Mouse (Mus musculus) liver, postnatal 0 days (tissue): ENCODE measurements around the gene Gstt3. TPM values are rescaled to one million over a fixed set of nuclear protein-coding genes. Genes with fewer than 3 reads are reported as not detected.

Source experiments
- ATAC-seq: fragments of 200-750 bp; cut with Nextera tagmentation; 2 replicates; pipeline ENCODE4 v1.8.0; 2017; ENCODE audit warnings: mild to moderate bottlenecking, moderate library complexity
- DNase-seq: peaks from one replicate; pipeline ENCODE4 v3.0.0-alpha.2; 2016
- H3K27ac ChIP-seq: fragments of 300-500 bp; sonication (generic); 2 replicates; pipeline ENCODE4 v1.5.1; 2014; ENCODE audit warnings: antibody characterized with exemption, moderate library complexity, mild to moderate bottlenecking, low read depth
- H3K27me3 ChIP-seq: fragments of 300-500 bp; sonication (generic); 2 replicates; pipeline ENCODE4 v1.6.1; 2014; ENCODE audit warnings: low read length, control low read depth, mixed read lengths; ENCODE audit not compliant: insufficient read depth
- H3K36me3 ChIP-seq: fragments of 300-500 bp; sonication (generic); replicated peaks from 2 replicates; pipeline ENCODE4 v1.6.1; 2014; ENCODE audit warnings: mild to moderate bottlenecking, control low read depth, low read length, moderate library complexity, mixed read lengths; ENCODE audit not compliant: insufficient read depth
- H3K4me1 ChIP-seq: fragments of 300-500 bp; sonication (generic); 2 replicates; pipeline ENCODE4 v1.6.1; 2014; ENCODE audit warnings: antibody characterized with exemption, mild to moderate bottlenecking, control low read depth; ENCODE audit not compliant: insufficient read depth
- H3K4me2 ChIP-seq: fragments of 300-500 bp; sonication (generic); 2 replicates; pipeline ENCODE4 v1.6.1; 2014; ENCODE audit warnings: low read depth, mild to moderate bottlenecking, low read length, moderate library complexity, mixed read lengths
- H3K4me3 ChIP-seq: fragments of 300-500 bp; sonication (generic); 2 replicates; pipeline ENCODE4 v1.5.1; 2014; ENCODE audit warnings: low read depth, low read length
- H3K9ac ChIP-seq: fragments of 300-500 bp; sonication (generic); replicated peaks from 2 replicates; pipeline ENCODE4 v1.6.1; 2014; ENCODE audit warnings: mild to moderate bottlenecking, moderate library complexity
- H3K9me3 ChIP-seq: fragments of 300-500 bp; sonication (generic); 2 replicates; pipeline ENCODE4 v1.6.1; 2016; ENCODE audit warnings: mild to moderate bottlenecking, control low read depth, low read length, mixed read lengths
- CTCF ChIP-seq: sonication (generic); IDR thresholded peaks from 2 replicates; pipeline ENCODE4 v1.5.1; 2016; ENCODE audit warnings: antibody characterized with exemption, low read depth
- EP300 ChIP-seq: IDR thresholded peaks from 2 replicates; pipeline ENCODE4 v1.6.1; 2016; ENCODE audit warnings: antibody characterized with exemption, low read depth, mild to moderate bottlenecking
- WGBS: fragments of 180-500 bp; shearing (Covaris S2); extraction: QIAGEN DNeasy Blood & Tissue Kit; methylation state at CpG from one replicate; pipeline ENCODE4 v1.1.7; 2014; ENCODE audit not compliant: insufficient replicate concordance; 5-methylcytosine and 5-hydroxymethylcytosine counted together
- polyA plus RNA-seq: library from polyadenylated mRNA; unstranded; fragments of >200 nt; fragmentation: Nextera tagmentation; extraction: Ambion mirVana; gene quantifications from 2 replicates; pipeline ENCODE4 v1.2.1, GENCODE M21; 2015

Gene Gstt3
- polyA plus RNA-seq, 1 experiment from 2014 or later = 32.6 TPM

DNA sequence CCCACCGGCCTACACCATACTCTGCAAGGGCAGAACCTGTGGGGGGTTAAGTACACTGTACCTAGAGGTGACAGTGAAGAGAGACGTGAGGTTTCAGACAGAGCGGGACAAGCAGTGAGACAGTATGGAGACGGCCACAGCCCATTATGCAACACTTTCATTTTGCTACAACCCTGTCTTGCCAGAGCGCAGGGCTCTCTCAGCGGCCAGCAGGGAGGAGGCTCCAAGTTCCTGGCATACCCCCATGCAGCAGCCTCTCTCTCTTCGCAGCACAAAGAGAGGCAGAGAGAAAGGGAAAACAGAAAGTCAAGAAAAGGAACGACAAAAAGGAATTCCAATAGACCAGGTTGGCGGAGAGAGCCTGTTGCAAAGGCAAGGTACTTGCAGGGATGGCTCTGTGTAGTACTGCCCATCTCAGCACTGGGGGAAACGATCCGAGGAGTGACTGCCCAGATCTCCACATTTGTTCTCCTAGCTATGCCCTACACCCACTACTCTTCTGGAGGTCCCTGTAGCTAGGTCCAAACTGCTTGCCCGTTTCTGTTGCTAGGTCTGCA, 16.5 kb upstream of the Gstt3 start:
- H3K9ac ChIP-seq = peak overlapping the region; percentile 62
- DNase-seq = peak; percentile 43
- ATAC-seq = peak; percentile 48

DNA sequence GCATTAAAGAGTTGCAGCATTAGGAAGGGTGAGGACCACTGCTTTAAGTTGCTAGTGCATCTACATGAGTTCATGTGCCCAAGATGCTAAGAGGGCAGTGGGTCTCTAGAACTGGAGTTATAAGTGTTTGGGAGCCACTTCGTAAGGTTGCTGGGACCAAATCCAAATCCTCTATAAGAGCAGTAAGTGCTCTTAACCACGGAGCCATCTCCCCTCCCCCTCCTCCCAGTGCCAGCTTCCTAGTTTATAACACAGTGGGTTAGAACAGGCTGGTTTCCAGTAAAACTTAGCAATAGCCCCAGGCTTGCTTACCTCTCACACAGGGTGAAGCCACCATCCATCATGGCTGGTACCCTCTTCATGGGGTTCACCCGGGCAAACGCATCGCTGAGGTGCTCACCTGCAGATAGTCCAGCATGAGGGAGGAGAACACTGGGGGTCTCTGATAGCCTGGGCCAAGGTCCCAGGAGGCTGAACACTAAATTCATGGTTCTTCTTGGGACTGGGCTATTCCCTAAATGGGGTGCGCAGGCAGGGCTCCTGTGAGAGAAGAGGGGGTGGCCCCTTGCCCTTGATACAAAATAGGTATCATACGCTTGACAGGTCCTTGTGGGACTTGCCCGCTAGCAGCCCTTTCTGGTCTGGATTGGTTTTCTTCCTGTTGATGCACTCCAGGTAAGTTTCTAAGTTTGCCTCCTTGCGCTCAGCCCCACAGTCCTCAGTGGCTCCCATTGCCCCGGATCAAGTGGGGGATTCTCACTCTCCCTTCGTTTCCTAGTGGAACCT, 15.7 kb upstream of the Gstt3 start:
- Histone ChIP-seq H3K27me3 (no peaks in the 10 kb centered on the region), H3K4me1 (peaks cover 15% of the 10 kb centered on the region), H3K4me2 (peak overlapping the region; percentile 78), H3K27ac (peak overlapping the region; percentile 55), H3K9ac (peak overlapping the region; percentile 62), H3K9me3 (no peaks in the 10 kb centered on the region), H3K36me3 (no peaks in the 10 kb centered on the region), H3K4me3 (peak overlapping the region; percentile 44)
- ATAC-seq (no peak), DNase-seq (no peak)
- 38% methylated on average over 11 of the region's 11 CpGs for whole genome bisulfite sequencing
- TF ChIP-seq CTCF (no peak), EP300 (no peak)

More for the DNA sequence above, 16.5 kb upstream of the Gstt3 start:
- H3K36me3 ChIP-seq = no peaks in the 10 kb centered on the region
- H3K4me1 ChIP-seq = peaks cover 13% of the 10 kb centered on the region
- no peaks in the 10 kb centered on the region for H3K27me3 ChIP-seq
- TF ChIP-seq EP300 (no peak), CTCF (no peak)
- peak overlapping the region; percentile 78 for H3K4me2 ChIP-seq
- no peaks in the 10 kb centered on the region for H3K9me3 ChIP-seq
- H3K4me3 ChIP-seq = peak overlapping the region; percentile 44
- peak overlapping the region; percentile 55; the same call in 1 of the 2 replicates for H3K27ac ChIP-seq
- 2% methylated on average over 12 of the region's 12 CpGs for WGBS

DNA sequence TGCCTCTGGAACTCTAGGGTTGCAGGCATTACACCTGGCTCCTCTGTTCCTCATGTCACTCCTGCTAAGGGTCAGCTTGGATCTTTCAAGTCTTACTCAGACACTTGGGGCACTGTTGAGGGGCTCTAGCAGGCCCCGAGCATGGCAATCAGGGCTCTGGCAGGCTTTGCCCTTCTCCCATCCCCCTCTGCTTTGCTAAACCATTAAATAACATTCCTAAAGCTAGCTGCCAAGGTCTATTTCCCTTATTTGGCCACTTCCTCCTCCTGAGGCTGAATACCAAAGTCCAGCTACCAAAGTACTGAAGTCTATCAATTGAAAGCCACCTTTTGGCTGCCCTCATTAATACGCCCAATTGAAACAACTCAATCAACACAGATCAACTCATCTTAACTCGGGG, 13.7 kb upstream of the Gstt3 start:
- H3K27me3 ChIP-seq = no peaks in the 10 kb centered on the region
- H3K36me3 ChIP-seq = no peaks in the 10 kb centered on the region
- 0 out of 2 replicates have a peak overlapping the region, but pooled peaks have one; percentile 7 for H3K4me3 ChIP-seq
- no peaks in the 10 kb centered on the region for H3K9me3 ChIP-seq
- no peak for DNase-seq
- peak overlapping the region; percentile 51 for H3K4me2 ChIP-seq
- peak overlapping the region; percentile 77 for H3K27ac ChIP-seq
- WGBS = 10% methylated on average over 3 of the region's 3 CpGs
- peak; percentile 45 for ATAC-seq
- H3K9ac ChIP-seq = 0 out of 2 replicates have a peak overlapping the region, but pooled peaks have one; percentile 18
- peak; percentile 42; the same call in 1 of the 2 replicates for TF ChIP-seq EP300
- TF ChIP-seq CTCF = no peak
- H3K4me1 ChIP-seq = peaks cover 15% of the 10 kb centered on the region

DNA sequence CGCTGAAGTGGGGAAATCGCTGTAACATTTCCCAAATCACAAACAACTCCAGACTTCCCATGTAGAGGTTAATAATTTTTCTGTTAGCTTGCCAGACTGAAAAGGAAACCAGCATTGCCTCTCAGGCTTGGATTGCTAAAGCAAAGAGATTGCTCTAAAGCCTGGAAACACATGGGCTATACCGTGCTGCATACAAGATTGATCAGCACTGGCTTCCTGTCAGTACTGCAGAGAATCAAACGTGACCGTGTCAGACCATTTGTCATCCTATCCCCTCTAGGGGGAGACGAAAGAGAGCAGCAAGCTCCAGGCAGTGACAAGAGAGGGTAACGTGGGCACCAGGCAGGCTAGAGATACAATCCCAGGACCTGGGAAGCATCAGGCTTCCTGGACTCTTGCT, 9.6 kb upstream of the Gstt3 start:
- peaks cover 3% of the 10 kb centered on the region; the same call in 1 of the 2 replicates for H3K4me1 ChIP-seq
- H3K4me2 ChIP-seq = no peak overlapping the region
- peak overlapping the region; percentile 76 for H3K27ac ChIP-seq
- H3K9ac ChIP-seq = no peak overlapping the region
- TF ChIP-seq EP300 = no peak
- peak; percentile 53 for TF ChIP-seq CTCF
- no peaks in the 10 kb centered on the region for H3K9me3 ChIP-seq
- DNase-seq = no peak
- ATAC-seq = peak; percentile 28
- H3K4me3 ChIP-seq = no peak overlapping the region
- WGBS = 12% methylated on average over 7 of the region's 7 CpGs
- no peaks in the 10 kb centered on the region for H3K36me3 ChIP-seq
- H3K27me3 ChIP-seq = no peaks in the 10 kb centered on the region

DNA sequence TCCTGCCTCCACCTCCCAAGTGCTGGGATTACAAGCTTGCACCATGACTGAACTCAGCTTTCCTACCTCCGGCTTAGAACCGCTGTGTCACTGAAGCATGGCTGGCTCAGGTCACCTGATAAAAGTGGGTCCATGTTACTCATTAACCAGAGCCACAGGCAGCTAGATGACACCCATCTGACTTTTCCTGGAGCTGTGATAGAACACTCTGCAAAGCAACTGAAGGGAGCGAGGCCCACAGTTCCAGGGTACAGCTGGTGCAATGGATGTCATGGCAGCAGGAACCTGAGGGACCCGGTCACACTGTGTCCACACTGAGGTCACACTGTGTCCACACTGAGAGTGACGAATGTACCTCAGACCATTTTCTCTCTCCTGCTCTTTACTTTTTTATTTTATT, 8.6 kb upstream of the Gstt3 start:
- peak overlapping the region; percentile 76 for H3K27ac ChIP-seq
- TF ChIP-seq CTCF (no peak), EP300 (no peak)

DNA sequence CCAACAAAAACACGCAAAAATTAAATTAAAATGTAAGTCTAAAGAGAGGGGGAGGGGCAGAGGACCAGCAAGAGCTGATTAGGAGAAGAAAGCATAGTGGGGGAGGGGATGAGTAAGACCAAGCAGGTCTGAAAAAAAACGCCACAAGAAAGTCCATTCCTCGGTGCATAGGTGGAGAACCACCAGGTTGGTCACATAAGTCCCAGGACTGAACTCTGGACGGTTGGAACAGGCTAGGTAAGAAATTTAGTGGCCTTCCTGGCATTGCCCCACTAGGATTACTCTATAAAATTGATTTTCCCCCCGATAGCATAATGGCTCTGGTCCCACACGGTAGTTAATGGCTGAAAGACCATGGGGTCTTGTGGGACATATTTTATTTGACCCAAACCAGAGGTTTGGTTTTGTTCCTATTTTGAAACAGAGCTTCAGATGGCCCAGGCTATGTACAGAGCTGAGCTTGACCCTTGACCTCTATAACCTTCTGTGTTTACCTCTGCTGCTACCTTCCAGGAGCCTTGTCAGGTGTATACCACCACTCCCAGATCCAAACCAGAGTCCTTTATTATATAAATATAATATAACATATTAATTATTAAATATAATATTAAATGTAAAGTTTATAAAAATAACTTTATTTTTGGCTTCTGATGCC, 8.0 kb upstream of the Gstt3 start:
- Histone ChIP-seq H3K27ac (peak overlapping the region; percentile 66), H3K27me3 (no peaks in the 10 kb centered on the region), H3K9ac (no peak overlapping the region), H3K4me2 (no peak overlapping the region), H3K36me3 (no peaks in the 10 kb centered on the region), H3K4me3 (no peak overlapping the region), H3K9me3 (no peaks in the 10 kb centered on the region), H3K4me1 (peaks cover 10% of the 10 kb centered on the region)
- ATAC-seq (no peak), DNase-seq (no peak)
- TF ChIP-seq CTCF (no peak), EP300 (no peak)
- WGBS = 63% methylated on average over 6 of the region's 6 CpGs

More for the DNA sequence above, 8.6 kb upstream of the Gstt3 start:
- Histone ChIP-seq H3K4me1 (peaks cover 9% of the 10 kb centered on the region), H3K4me3 (no peak overlapping the region), H3K9ac (no peak overlapping the region), H3K9me3 (no peaks in the 10 kb centered on the region), H3K27me3 (no peaks in the 10 kb centered on the region), H3K36me3 (no peaks in the 10 kb centered on the region), H3K4me2 (no peak overlapping the region)
- DNase-seq = peak; percentile 48
- 54% methylated on average over 5 of the region's 5 CpGs for WGBS
- ATAC-seq = peak; percentile 97
